Mouse (Mus musculus): ENCODE measurements around the gene Zdhhc17. TPM values are rescaled to one million over a fixed set of nuclear protein-coding genes. Genes with fewer than 3 reads are reported as not detected.
A peak's percentile ranks its signal among the peaks of the same experiment; 100 is the strongest.

Gene Zdhhc17
- total RNA-seq, 2 experiments from 2014 or later = 87.8 to 89.5 TPM

GRCm38 (mm10) chr10:110971483-110971882, 38.5 kb downstream of the Zdhhc17 start:
- no peak for DNase-seq (ENCODE audit: low spot score in 2 of 2)
- intact Hi-C loops (cut with DNase I) = no loop called here

GRCm38 (mm10) chr10:110971044-110971443, 38.9 kb downstream of the Zdhhc17 start:
- no peak for DNase-seq (ENCODE audit: low spot score in 2 of 2)
- intact Hi-C loops (cut with DNase I) = no loop called here

GRCm38 (mm10) chr10:110962172-110962571, 47.8 kb downstream of the Zdhhc17 start:
- DNase-seq (ENCODE audit: low spot score in 2 of 2) = no peak
- intact Hi-C loops (cut with DNase I) = no loop called here

- intact Hi-C loops (cut with DNase I) = no loop called here
- DNase-seq (ENCODE audit: low spot score in 2 of 2) = no peak
These were observed 49.1 kb downstream of the Zdhhc17 start for GRCm38 (mm10) chr10:110960841-110961240.

- intact Hi-C loops (cut with DNase I) = no loop called here
These were observed 50.2 kb downstream of the Zdhhc17 start for GRCm38 (mm10) chr10:110959781-110960180.

GRCm38 (mm10) chr10:110958879-110959278, 51.1 kb downstream of the Zdhhc17 start:
- no peak for DNase-seq (ENCODE audit: low spot score in 2 of 2)
- intact Hi-C loops (cut with DNase I) = no loop called here

More at GRCm38 (mm10) chr10:110959781-110960180, 50.2 kb downstream of the Zdhhc17 start:
- no peak for DNase-seq (ENCODE audit: low spot score in 2 of 2)

GRCm38 (mm10) chr10:110952937-110953451, 56.9 kb downstream of the Zdhhc17 start:
- intact Hi-C loops (cut with DNase I) = no loop called here
- DNase-seq (ENCODE audit: low spot score in 2 of 2) = peak; percentile 41 to 47

GRCm38 (mm10) chr10:110952271-110952670, 57.7 kb downstream of the Zdhhc17 start:
- no peak for DNase-seq (ENCODE audit: low spot score in 2 of 2)
- intact Hi-C loops (cut with DNase I) = no loop called here

GRCm38 (mm10) chr10:110951748-110952147, 58.2 kb downstream of the Zdhhc17 start:
- intact Hi-C loops (cut with DNase I) = no loop called here
- no peak for DNase-seq (ENCODE audit: low spot score in 2 of 2)

- DNase-seq (ENCODE audit: low spot score in 2 of 2) = no peak
- intact Hi-C loops (cut with DNase I) = no loop called here
These were observed 58.8 kb downstream of the Zdhhc17 start for GRCm38 (mm10) chr10:110951112-110951511.

GRCm38 (mm10) chr10:110947574-110947973, 62.4 kb downstream of the Zdhhc17 start:
- no peak for DNase-seq (ENCODE audit: low spot score in 2 of 2)
- intact Hi-C loops (cut with DNase I) = no loop called here

- intact Hi-C loops (cut with DNase I) = no loop called here
- no peak for DNase-seq (ENCODE audit: low spot score in 2 of 2)
These were observed 64.0 kb downstream of the Zdhhc17 start for GRCm38 (mm10) chr10:110945966-110946365.

- DNase-seq (ENCODE audit: low spot score in 2 of 2) = no peak
- intact Hi-C loops (cut with DNase I) = no loop called here
These were observed 65.8 kb downstream of the Zdhhc17 start for GRCm38 (mm10) chr10:110944175-110944574.

- DNase-seq (ENCODE audit: low spot score in 2 of 2) = no peak
- intact Hi-C loops (cut with DNase I) = no loop called here
These were observed 67.1 kb downstream of the Zdhhc17 start for GRCm38 (mm10) chr10:110942806-110943205.

- no peak for DNase-seq (ENCODE audit: low spot score in 2 of 2)
- intact Hi-C loops (cut with DNase I) = no loop called here
These were observed 68.0 kb downstream of the Zdhhc17 start for GRCm38 (mm10) chr10:110941968-110942367.

GRCm38 (mm10) chr10:110940740-110941398, 69.1 kb downstream of the Zdhhc17 start:
- DNase-seq (ENCODE audit: low spot score in 2 of 2) = no peak

GRCm38 (mm10) chr10:110939717-110940116, 70.2 kb downstream of the Zdhhc17 start:
- DNase-seq (ENCODE audit: low spot score in 2 of 2) = peak in 1 of 2 experiments; percentile 37
- intact Hi-C loops (cut with DNase I) = no loop called here

More at GRCm38 (mm10) chr10:110940740-110941398, 69.1 kb downstream of the Zdhhc17 start:
- intact Hi-C loops (cut with DNase I) = no loop called here

GRCm38 (mm10) chr10:110938841-110939549, 70.9 kb downstream of the Zdhhc17 start:
- intact Hi-C loops (cut with DNase I) = no loop called here
- peak; percentile 50 to 68 for DNase-seq (ENCODE audit: low spot score in 2 of 2)

GRCm38 (mm10) chr10:110938361-110938760, 71.6 kb downstream of the Zdhhc17 start:
- DNase-seq (ENCODE audit: low spot score in 2 of 2) = peak in 1 of 2 experiments; percentile 26
- intact Hi-C loops (cut with DNase I) = no loop called here

GRCm38 (mm10) chr10:110935669-110936068, 74.3 kb downstream of the Zdhhc17 start:
- intact Hi-C loops (cut with DNase I) = no loop called here

GRCm38 (mm10) chr10:110935081-110935480, 74.9 kb downstream of the Zdhhc17 start:
- DNase-seq (ENCODE audit: low spot score in 2 of 2) = no peak
- intact Hi-C loops (cut with DNase I) = no loop called here

More at GRCm38 (mm10) chr10:110935669-110936068, 74.3 kb downstream of the Zdhhc17 start:
- no peak for DNase-seq (ENCODE audit: low spot score in 2 of 2)
